Mouse (Mus musculus): ENCODE results near the gene 1700049E17Rik2. TPM values are rescaled to one million over a fixed set of nuclear protein-coding genes. Genes with fewer than 3 reads are reported as not detected.
"Not testable (repeated sequence)": the region's sequence is repeated elsewhere in the genome, so short reads cannot be mapped to it uniquely, and the experiment has no call there.

1700049E17Rik2 gene
- not detected in 2 replicates for polyA plus RNA-seq (2012; rRNA removed)

- not testable (repeated sequence) for DNase-seq (ENCODE audit: low spot score)
Measured at GRCm38 (mm10) chr14:41572911-41573310, at the start of gene 1700049E17Rik2. 1700049E17Rik2 (plus strand) TSS chr14:41573211.

- DNase-seq (ENCODE audit: low spot score) = not testable (repeated sequence)
Measured at GRCm38 (mm10) chr14:41524695-41525094, 48.3 kb upstream of the 1700049E17Rik2 start.

GRCm38 (mm10) chr14:41555483-41555882, 17.5 kb upstream of the 1700049E17Rik2 start, which contains the start of gene Gm7970:
Gm7970 (minus strand) TSS chr14:41555583.
- DNase-seq (ENCODE audit: low spot score) = not testable (repeated sequence)

- DNase-seq (ENCODE audit: low spot score) = not testable (repeated sequence)
Measured at GRCm38 (mm10) chr14:41586346-41586745, 13.3 kb downstream of the 1700049E17Rik2 start.

GRCm38 (mm10) chr14:41600935-41601334, 27.9 kb downstream of the 1700049E17Rik2 start:
- DNase-seq (ENCODE audit: low spot score) = not testable (repeated sequence)

GRCm38 (mm10) chr14:41610690-41611089, 37.7 kb downstream of the 1700049E17Rik2 start:
- DNase-seq (ENCODE audit: low spot score) = not testable (repeated sequence)

GRCm38 (mm10) chr14:41622535-41622934, 49.5 kb downstream of the 1700049E17Rik2 start:
- not testable (repeated sequence) for DNase-seq (ENCODE audit: low spot score)

GRCm38 (mm10) chr14:41624512-41624911, 51.5 kb downstream of the 1700049E17Rik2 start, which contains the start of gene Gm3072:
Gm3072 (minus strand) TSS chr14:41624612.
- not testable (repeated sequence) for DNase-seq (ENCODE audit: low spot score)

- not testable (repeated sequence) for DNase-seq (ENCODE audit: low spot score)
Measured at GRCm38 (mm10) chr14:41630144-41630543, 57.1 kb downstream of the 1700049E17Rik2 start.

Other genes starting within 250 kb of the 1700049E17Rik2 start
- not detected in 2 replicates for gene Gm5798, start 224.6 kb upstream of the 1700049E17Rik2 start, polyA plus RNA-seq (2012; rRNA removed)
- gene Gm7945, start 186.8 kb upstream of the 1700049E17Rik2 start, polyA plus RNA-seq (2012; rRNA removed) = not detected in 2 replicates
- not detected in 2 replicates for gene Gm6482, start 164.9 kb upstream of the 1700049E17Rik2 start, polyA plus RNA-seq (2012; rRNA removed)
- not detected in 2 replicates for gene Gm7954, start 119.7 kb upstream of the 1700049E17Rik2 start, polyA plus RNA-seq (2012; rRNA removed)
- not detected in 2 replicates for gene Gm3486, start 83.7 kb upstream of the 1700049E17Rik2 start, polyA plus RNA-seq (2012; rRNA removed)
- not detected in 2 replicates for gene Gm7970, start 17.6 kb upstream of the 1700049E17Rik2 start, polyA plus RNA-seq (2012; rRNA removed)
- gene Gm3072, start 51.4 kb downstream of the 1700049E17Rik2 start, polyA plus RNA-seq (2012; rRNA removed) = not detected in 2 replicates
- not detected in 2 replicates for gene Gm3676, start 73.3 kb downstream of the 1700049E17Rik2 start, polyA plus RNA-seq (2012; rRNA removed)
- not detected in 2 replicates for gene Gm8068, start 128.7 kb downstream of the 1700049E17Rik2 start, polyA plus RNA-seq (2012; rRNA removed)
- not detected in 2 replicates for gene Gm7929, start 177.4 kb downstream of the 1700049E17Rik2 start, polyA plus RNA-seq (2012; rRNA removed)
- not detected in 2 replicates for gene Gm47189, start 199.2 kb downstream of the 1700049E17Rik2 start, polyA plus RNA-seq (2012; rRNA removed)